Mouse (Mus musculus): ENCODE results near the gene Fmn2.

The Fmn2 gene

GRCm38 (mm10) chr1:174659459-174660223 is 158.0 kb downstream of the Fmn2 start:
- no peak for DNase-seq (ENCODE audit: low spot score)

GRCm38 (mm10) chr1:174665116-174665515 is 163.5 kb downstream of the Fmn2 start:
- DNase-seq (ENCODE audit: low spot score) = no peak

DNA sequence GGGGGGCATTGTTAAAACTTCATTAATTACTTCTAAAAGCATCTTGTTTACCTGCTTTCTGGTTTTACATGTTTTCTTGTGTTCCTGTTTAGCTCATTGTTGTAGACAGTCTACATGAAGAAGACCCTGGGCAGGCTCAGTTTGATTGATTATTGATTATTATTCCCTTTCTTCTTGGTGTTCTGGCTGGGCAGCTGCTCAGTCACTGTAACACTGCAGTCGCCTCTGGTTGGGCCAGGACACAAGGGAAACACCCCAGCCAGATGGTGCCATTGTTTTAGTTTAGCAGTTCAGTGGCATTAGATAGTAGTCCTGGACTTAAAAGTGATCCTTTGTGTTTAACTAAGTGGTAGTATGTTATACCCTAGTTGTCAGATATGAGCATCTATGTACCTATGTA is 167.5 kb downstream of the Fmn2 start:
- DNase-seq (ENCODE audit: low spot score) = no peak

GRCm38 (mm10) chr1:174670846-174671245 is 169.2 kb downstream of the Fmn2 start:
- DNase-seq (ENCODE audit: low spot score) = no peak

DNA sequence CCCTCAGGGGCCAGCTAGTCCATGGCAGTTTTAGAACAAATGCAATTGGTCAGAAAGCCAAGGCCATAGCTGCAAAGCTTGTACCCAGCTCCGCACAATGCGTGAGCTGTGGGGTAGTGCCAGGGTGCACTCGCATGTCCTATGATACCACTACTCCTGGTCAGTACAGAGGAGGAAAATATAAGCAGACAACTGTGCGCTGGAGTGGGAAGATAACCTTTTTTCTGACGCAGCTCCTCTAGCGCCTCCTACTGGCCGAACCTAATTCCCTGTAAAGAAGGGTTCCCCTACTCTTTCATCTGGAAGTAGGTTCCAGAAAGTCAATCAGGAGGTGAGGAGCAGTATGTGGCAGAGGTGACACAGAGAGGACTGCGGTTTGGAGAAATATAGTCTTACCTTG is 173.0 kb downstream of the Fmn2 start:
- no peak for DNase-seq (ENCODE audit: low spot score)

DNA sequence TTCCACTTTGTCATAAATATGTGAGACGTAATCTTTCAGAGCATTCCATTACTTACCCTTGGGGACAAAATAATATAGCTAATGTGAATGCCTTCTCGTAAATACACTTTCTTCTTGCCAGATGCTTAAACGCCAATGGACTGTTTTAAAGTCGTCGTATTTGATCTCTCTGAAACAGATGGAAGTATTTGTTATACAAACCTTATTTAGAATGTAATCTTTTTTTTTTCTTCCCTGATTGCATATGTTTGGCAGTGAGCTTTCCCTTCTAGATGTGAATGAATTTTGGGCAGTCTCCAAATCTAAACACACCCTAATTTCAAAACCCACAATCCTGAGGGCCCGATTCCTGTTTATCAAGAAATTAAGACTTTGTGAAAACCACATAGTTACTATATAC is 173.7 kb downstream of the Fmn2 start:
- no peak for DNase-seq (ENCODE audit: low spot score)

GRCm38 (mm10) chr1:174676187-174676586 is 174.6 kb downstream of the Fmn2 start:
- DNase-seq (ENCODE audit: low spot score) = no peak

DNA sequence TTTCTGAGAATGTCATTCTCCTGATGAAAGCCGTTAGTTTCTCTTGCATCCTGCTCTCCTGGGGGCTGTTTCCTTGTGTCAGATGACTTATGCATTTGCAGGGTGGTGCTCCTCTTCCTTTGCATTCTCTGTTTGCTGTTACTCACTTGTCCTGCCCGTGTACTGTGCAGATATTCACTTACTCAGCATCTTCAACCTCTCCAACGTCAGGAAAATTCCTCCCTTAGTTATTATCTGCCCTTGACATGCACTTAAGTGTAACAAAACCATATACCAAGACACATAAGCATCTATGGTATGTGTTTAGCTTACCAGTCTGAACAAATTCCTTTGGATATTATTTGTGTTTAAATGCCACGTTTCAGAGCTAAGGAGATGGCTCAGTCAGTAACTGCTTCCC is 175.6 kb downstream of the Fmn2 start:
- no peak for DNase-seq (ENCODE audit: low spot score)

GRCm38 (mm10) chr1:174689301-174689700 is 187.7 kb downstream of the Fmn2 start:
- no peak for DNase-seq (ENCODE audit: low spot score)

- no peak for DNase-seq (ENCODE audit: low spot score)
Measured at GRCm38 (mm10) chr1:174700871-174701270, 199.2 kb downstream of the Fmn2 start.

GRCm38 (mm10) chr1:174701835-174702234 is 200.2 kb downstream of the Fmn2 start:
- DNase-seq (ENCODE audit: low spot score) = no peak

GRCm38 (mm10) chr1:174703909-174704308 is 202.3 kb downstream of the Fmn2 start:
- DNase-seq (ENCODE audit: low spot score) = no peak

DNA sequence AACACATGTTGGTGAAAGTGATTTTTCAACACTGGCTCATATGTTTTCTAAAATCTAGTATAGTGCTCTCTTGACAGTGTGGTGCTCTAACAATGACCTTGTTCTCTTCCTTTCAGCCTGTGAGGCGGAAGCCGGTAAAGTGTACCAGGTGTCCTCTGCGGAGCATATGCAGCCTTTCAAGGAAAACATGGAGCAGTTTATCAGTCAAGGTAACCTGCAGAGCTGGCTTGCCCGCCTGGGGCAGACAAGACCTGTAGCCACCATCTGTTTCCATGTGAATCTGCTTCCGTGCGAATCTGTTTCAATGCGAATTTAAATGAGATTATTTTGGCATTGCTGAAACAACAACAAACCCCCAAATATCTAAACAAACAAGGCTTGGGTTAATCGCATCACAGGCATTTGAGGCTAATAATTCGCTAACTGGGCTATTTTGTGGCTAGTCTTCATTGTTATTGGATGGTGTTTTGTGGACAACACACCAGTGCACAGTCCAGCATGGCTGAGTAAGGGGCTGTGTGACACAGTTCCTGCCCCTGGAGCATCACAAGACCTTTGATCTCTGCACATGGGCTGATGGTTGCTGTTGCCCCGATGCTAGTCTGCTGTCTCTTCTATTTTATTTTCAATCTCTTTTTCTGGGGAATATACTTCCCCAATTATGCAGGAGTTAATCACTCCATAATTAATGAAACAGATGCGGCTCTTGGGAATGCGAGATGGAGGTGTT is 218.3 kb downstream of the Fmn2 start:
- no peak for DNase-seq (ENCODE audit: low spot score)

GRCm38 (mm10) chr1:174728771-174729170 is 227.1 kb downstream of the Fmn2 start:
- no peak for DNase-seq (ENCODE audit: low spot score)

DNA sequence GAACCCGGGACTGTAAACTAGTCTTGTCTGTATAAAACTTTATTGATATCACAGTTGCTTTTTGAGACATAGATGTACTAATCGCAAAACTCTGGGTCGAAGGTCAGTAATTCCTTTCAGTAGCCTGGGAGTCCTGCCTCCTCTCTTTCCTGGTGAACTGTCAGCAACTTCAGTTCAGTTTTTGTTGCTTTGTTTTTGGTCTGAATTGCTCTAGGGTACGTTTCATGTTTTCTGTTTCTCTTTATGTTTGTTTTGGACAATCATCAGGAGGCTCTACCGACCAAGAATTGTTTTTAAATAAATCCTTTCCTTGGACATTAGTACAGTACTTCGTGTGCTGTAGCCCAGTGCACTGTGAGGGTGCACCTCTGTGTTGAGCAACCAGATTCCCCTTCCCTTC is 231.1 kb downstream of the Fmn2 start:
- no peak for DNase-seq (ENCODE audit: low spot score)

DNA sequence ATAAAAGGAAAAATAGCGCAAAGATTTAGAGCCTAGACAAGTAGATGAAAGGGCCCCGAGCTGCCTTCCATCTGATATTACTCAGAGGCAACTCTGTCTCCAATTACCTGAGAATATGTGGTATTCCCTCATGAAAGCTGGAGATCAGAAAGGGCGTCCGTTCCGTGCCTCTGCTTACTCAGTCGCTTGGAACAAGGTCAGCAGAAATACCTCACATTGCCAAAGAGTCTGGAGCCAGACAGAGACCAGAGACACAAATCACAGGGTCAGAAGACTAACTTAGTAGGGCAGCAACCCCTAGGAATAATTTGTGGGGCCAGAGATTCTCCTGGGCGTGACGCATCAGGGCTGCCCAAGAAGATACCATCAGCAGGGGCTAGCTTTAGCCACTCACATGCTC is 237.3 kb downstream of the Fmn2 start:
- no peak for DNase-seq (ENCODE audit: low spot score)

- no peak for DNase-seq (ENCODE audit: low spot score)
Measured at GRCm38 (mm10) chr1:174742667-174743066, 241.0 kb downstream of the Fmn2 start.

DNA sequence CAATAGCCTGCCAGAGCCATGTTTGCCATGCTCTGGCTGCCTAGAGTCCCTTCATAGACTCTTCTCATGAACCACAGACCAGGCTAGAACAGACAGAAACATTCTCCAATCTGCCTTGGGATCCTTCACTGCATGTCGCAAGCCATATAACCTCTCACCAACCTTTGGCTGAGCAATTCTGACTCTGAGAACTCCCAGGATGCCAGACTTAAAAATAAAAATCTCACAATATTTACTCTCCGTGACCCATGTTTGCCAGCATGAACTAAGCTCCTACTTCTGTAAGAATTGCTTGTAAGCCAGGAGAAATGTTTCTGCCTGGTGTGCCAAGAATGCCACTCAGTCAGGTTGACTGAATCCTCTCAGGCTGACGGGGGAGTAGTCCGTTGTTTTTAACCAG is 246.9 kb downstream of the Fmn2 start:
- DNase-seq (ENCODE audit: low spot score) = no peak

- DNase-seq (ENCODE audit: low spot score) = no peak
Measured at GRCm38 (mm10) chr1:174750893-174751461, 249.4 kb downstream of the Fmn2 start.

GRCm38 (mm10) chr1:174759354-174759753 is 257.7 kb downstream of the Fmn2 start:
- DNase-seq (ENCODE audit: low spot score) = no peak

DNA sequence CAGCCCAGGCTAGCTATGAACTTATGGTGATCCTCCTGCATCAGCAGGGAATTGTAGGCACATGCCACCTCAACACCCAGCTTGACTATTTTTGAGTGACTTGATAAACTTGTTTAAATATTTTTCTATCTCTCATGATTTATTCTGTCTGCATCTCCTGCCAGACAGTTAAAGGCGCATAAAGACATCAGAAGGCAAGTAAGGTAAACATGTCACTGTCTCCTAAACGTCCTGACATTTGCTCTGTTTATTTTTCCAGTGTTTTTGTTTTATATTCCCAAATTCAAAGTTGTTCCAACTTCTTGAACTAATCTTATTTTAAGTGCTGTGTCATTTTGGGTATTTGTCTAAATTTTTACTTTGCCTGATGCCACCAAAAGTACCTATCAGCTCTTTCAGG is 264.1 kb downstream of the Fmn2 start:
- DNase-seq (ENCODE audit: low spot score) = no peak

DNA sequence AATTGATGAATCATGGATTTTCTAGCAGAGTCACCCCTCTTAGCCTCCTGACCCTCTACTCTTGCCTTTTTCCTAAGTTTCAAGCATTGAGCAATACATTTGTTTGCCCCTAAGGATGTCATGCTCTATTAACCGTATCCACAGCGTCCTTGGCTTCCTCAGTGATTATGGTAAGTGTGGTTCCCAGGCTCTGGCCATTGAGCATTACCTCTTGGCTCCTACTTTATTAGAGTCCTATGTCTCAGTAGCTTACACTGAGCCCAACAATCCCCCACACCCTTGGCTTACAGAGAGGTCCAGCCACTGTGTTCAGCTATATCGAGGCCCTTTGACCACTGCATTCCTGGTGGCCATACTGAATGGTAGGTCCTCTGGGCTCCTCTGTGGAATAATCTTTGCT is 265.2 kb downstream of the Fmn2 start:
- no peak for DNase-seq (ENCODE audit: low spot score)

GRCm38 (mm10) chr1:174771871-174772281 is 270.3 kb downstream of the Fmn2 start:
- DNase-seq (ENCODE audit: low spot score) = no peak
